Mouse (Mus musculus) G1E (cell line): Measurements from ENCODE around the gene Zfp991. TPM values are rescaled to one million over a fixed set of nuclear protein-coding genes. Genes with fewer than 3 reads are reported as not detected.
"Not testable (repeated sequence)": the region's sequence is repeated elsewhere in the genome, so short reads cannot be mapped to it uniquely, and the experiment has no call there.

Experiments
- ATAC-seq: 2 replicates; pipeline ENCODE4 v1.8.0; 2016; ENCODE audit warnings: mild to moderate bottlenecking; ENCODE audit not compliant: insufficient number of reproducible peaks, poor library complexity, low FRiP score, severe bottlenecking; ENCODE audit errors: extremely low read depth
- DNase-seq: peaks from one replicate; pipeline ENCODE4 v3.0.0; 2012; ENCODE audit warnings: low spot score
- H3K27me3 ChIP-seq: 2 replicates; pipeline ENCODE4 v1.6.1; 2012; ENCODE audit warnings: mild to moderate bottlenecking, low read length, inconsistent platforms; ENCODE audit not compliant: insufficient read depth
- H3K36me3 ChIP-seq: replicated peaks from 2 replicates; pipeline ENCODE3; 2012; ENCODE audit warnings: mild to moderate bottlenecking, inconsistent platforms
- H3K4me1 ChIP-seq: 2 replicates; pipeline ENCODE4 v1.6.1; 2012; ENCODE audit warnings: low read depth, low read length, inconsistent platforms, mixed read lengths; ENCODE audit not compliant: insufficient read depth
- H3K4me3 ChIP-seq: 2 replicates; pipeline ENCODE4 v1.5.1; 2012; ENCODE audit warnings: low read depth, mild to moderate bottlenecking, inconsistent platforms, low read length, moderate library complexity, mixed read lengths
- H3K9me3 ChIP-seq: replicated peaks from 2 replicates; pipeline ENCODE4 v1.6.1; 2012; ENCODE audit warnings: inconsistent platforms
- polyA plus RNA-seq: library from polyadenylated mRNA; stranded (reverse); fragments of >175 nt; gene quantifications from 2 replicates; pipeline ENCODE4 v1.2.3, GENCODE M21; 2012
- total RNA-seq, 2 experiments: library from RNA; stranded (forward) in 1 of 2; stranded (reverse) in 1 of 2; fragments of 200-1000 nt in 1 of 2; fragments of >200 nt in 1 of 2; fragmentation: Nextera tagmentation in 1 of 2; gene quantifications; 2 replicates each; pipeline ENCODE4 v1.2.3; 2014 to 2017

Zfp991 gene
- total and polyA plus RNA-seq, 3 experiments, result 8.4 to 10.7 TPM; not detected in 1

DNA sequence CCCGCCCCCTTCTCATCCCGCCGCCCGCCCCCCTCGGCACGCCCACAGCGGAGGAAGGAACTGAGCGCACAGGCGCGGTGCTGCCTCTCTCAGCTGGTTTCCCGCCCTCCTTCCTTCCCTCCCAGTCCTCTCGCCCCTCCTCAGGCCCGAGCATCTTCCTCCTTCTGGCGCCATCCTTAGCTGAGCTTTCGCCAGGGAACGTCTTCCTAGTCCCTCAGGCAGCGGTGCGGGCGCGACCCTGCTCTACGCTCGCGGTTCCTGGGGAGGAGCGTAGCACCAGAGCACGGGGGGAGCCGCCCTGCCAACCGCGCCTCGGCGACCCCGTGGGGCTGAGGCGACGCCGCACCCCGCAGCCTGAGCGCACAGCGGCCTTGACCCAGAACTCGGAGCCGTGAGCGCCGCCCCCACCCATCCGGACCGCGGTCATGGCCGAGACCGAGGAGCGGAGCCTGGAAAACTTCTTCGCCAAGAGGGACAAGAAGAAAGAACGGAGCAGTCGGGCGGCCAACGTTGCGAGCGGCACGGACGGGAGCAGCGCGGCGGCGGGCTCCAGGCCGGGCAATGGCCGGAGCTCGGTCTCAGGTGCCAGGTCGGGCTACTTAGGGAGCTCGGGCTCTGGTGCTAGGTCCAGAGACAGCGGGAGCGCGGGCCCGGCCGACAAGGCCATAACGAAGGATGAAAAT is 55.6 kb downstream of the Zfp991 start:
- H3K9me3 ChIP-seq, ATAC-seq, H3K27me3 ChIP-seq, DNase-seq, H3K36me3 ChIP-seq, H3K4me1 ChIP-seq: not testable (repeated sequence)
- peak overlapping the region; percentile 40; the same call in 1 of the 2 replicates for H3K4me3 ChIP-seq

GRCm38 (mm10) chr4:147195186-147195585 is 63.3 kb downstream of the Zfp991 start:
- H3K4me3 ChIP-seq, DNase-seq, H3K4me1 ChIP-seq, ATAC-seq, H3K9me3 ChIP-seq, H3K27me3 ChIP-seq, H3K36me3 ChIP-seq: not testable (repeated sequence)

- H3K9me3 ChIP-seq, H3K27me3 ChIP-seq, ATAC-seq, H3K4me1 ChIP-seq, H3K36me3 ChIP-seq, H3K4me3 ChIP-seq, DNase-seq: not testable (repeated sequence)
Observed at GRCm38 (mm10) chr4:147197210-147197609, 65.4 kb downstream of the Zfp991 start.

DNA sequence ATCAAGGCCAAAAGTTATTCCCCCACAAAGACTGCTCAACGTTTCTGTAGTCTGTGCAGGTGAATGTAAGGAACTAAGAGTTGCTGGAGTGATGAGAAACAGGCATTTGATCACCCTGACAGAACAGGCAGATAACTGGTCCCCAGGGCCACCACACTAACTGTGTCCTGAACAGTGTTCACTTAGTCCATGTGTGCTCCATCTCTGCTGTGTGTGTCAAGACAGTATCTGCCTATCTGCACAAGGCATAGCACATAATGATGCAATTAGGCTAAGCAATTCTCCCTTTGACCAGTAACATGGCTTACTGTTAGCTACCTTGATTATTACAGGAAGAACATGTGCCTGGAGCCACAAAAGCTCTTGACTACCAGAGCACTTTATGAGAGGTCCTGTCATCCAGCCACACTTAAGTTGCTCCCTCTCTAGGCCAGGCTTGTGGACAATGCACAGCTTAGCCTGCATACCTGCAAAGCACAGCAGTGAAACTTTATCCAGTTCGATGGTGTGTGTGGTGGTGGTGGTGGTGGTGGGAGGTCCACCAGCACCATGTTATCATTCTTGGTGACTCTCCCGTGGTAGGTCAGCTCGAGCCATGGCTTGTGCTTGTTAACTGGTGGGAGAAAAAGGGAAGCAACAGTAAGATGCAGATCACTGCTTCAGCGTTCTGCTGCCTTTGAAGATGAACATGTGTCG is 67.4 kb downstream of the Zfp991 start:
- H3K27me3 ChIP-seq, DNase-seq, H3K9me3 ChIP-seq, ATAC-seq, H3K4me3 ChIP-seq, H3K36me3 ChIP-seq, H3K4me1 ChIP-seq: not testable (repeated sequence)

DNA sequence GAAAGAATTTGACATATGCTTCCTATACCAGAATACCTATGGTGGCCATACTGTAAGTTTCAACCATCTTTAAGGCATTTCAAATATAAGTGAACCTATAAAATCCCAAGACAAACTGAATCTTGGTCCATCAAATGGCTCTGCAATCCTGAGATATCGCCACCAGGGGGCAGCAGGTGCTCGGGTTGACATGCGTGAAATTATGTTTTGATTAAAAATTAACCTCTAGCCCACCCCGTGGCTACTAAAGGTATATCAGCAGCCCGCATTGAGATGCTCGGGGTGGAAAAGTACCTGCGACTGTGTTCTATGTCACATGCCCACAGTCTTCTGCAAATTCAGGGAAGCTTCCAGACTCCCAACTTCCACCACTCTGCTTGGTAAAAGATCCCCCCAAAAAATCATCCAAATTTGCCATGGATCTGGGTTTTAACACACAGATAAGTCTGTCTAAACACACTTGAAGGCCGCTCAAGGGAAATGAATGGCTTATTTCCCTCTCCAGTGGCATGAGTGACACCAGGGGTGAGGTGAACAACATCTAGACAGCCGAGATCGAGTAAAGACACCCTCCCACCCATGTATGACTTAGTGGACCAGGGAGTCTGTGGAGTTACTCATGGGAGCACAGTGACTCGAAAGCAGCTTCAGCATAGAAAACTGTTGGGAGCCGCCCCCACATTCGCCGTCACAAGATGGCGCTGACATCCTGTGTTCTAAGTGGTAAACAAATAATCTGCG is 70.3 kb downstream of the Zfp991 start:
- not testable (repeated sequence) for H3K9me3 ChIP-seq, H3K4me1 ChIP-seq, H3K36me3 ChIP-seq, DNase-seq, H3K27me3 ChIP-seq, H3K4me3 ChIP-seq
- peak; percentile 24; the same call in 1 of the 2 replicates for ATAC-seq

DNA sequence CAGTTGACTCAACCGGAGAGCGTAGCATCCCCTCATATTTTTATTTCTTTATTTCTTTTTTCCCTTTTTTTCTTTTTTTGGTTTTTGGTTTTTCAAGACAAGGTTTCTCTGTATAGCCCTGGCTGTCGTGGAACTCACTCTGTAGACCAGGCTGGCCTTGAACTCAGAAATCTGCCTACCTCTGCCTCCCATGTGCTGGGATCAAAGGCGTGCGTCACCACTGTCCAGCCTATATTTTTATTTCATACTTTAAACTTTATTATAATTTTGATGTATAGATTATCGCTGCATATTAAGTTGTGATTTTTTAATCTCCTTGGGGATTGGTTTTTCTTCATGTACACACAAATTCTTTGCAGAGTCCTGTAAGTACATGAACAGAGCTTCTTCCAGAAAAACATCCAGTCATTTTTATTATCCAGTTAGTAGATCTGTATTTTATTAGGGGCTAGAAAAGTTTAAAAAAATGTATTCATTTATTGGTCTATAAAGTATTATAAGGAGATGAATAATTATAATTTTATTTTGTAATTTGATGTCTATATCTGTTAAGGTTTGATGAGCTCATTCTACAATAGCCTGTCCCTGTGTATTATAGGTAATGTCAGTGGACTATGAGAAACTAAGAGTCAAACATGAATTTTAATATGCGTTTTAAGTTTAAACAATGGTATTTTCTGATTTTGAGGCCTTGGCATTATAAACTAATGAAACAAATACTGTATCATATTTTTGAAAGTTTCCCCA is 80.5 kb downstream of the Zfp991 start:
- not testable (repeated sequence) for H3K9me3 ChIP-seq, DNase-seq, H3K36me3 ChIP-seq, ATAC-seq, H3K4me3 ChIP-seq, H3K4me1 ChIP-seq, H3K27me3 ChIP-seq

GRCm38 (mm10) chr4:147214233-147214632 is 82.4 kb downstream of the Zfp991 start:
- ATAC-seq, result not testable (repeated sequence)

GRCm38 (mm10) chr4:147217676-147218075 is 85.8 kb downstream of the Zfp991 start:
- not testable (repeated sequence) for ATAC-seq, H3K36me3 ChIP-seq, H3K4me3 ChIP-seq, DNase-seq, H3K9me3 ChIP-seq, H3K27me3 ChIP-seq, H3K4me1 ChIP-seq

More at GRCm38 (mm10) chr4:147214233-147214632, 82.4 kb downstream of the Zfp991 start:
- H3K4me3 ChIP-seq, H3K27me3 ChIP-seq, H3K9me3 ChIP-seq, H3K36me3 ChIP-seq, DNase-seq, H3K4me1 ChIP-seq: not testable (repeated sequence)

- H3K9me3 ChIP-seq, ATAC-seq, H3K4me3 ChIP-seq, H3K36me3 ChIP-seq, H3K4me1 ChIP-seq, DNase-seq, H3K27me3 ChIP-seq: not testable (repeated sequence)
Observed at GRCm38 (mm10) chr4:147219319-147220070, 87.7 kb downstream of the Zfp991 start.

GRCm38 (mm10) chr4:147220226-147220625 is 88.4 kb downstream of the Zfp991 start:
- not testable (repeated sequence) for H3K4me3 ChIP-seq, H3K9me3 ChIP-seq, ATAC-seq, DNase-seq, H3K4me1 ChIP-seq, H3K27me3 ChIP-seq, H3K36me3 ChIP-seq

- not testable (repeated sequence) for H3K27me3 ChIP-seq, ATAC-seq, H3K36me3 ChIP-seq, H3K4me3 ChIP-seq, DNase-seq, H3K9me3 ChIP-seq, H3K4me1 ChIP-seq
Observed at GRCm38 (mm10) chr4:147222021-147222420, 90.2 kb downstream of the Zfp991 start.
